Mouse (Mus musculus) cerebellum, postnatal 4 days (tissue): ENCODE results near the gene Tent4b.

Experiments used
- DNase-seq, 2 experiments: peaks; one replicate each; pipeline ENCODE4 v3.0.0; 2022; ENCODE audit warnings: low spot score in 2 of 2, mixed read lengths in 1 of 2

Tent4b gene

DNA sequence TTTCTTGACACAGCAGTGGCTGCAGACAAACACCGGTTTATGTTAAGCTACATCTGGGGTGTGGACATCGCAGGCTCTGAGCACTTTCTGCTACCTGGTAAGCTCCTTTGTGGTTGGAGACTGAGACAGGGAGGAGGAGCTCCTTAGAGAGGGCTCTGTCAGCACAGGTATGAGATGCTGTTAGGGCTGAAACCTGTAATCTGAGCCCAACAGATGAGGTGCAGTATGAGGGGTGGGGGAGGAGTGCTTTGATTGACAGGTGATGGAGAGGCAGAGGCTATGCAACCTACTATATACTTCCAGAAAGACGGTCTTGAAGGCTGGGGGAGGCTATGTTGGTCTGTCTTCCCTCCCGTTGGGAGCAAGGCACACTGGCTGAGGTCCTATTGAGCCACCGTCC lies 80.2 kb downstream of the Tent4b start:
- no peak for DNase-seq

DNA sequence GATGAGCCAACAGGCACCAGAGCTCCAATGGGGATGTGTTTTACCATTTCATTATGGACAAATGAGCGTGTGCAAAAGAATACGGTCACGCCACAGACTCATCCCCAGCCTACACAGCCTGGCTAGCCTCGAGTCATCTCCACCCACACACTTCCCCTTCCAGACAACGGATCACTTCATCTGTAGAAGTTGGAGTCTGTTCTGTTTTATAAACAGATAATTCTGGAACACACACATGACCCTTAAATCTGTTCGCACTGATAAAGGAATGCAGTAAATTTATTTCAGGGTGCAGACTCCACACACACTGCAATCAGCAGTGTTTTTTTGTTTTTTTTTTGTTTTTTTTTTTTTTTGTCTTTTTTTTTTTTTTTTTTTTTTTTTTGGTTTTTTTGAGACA lies 80.7 kb downstream of the Tent4b start:
- no peak for DNase-seq

DNA sequence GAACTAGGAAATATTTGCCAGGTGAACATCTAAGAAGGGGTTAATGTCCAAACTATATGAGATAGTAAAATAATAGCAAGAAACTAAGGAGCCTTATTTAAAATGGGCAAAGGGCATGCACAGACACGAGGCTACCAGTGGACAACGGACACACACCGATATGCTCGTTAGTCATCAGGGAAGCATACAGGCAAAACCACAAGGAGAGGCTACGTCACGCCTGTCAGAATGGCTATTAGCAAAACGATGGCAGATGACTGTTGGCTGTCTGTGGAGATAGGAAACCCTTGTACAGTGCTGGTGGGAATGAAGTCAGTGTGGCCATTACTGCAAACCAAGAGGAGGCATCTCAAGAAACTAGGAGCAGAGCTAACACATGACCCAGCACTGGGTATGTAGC lies 81.9 kb downstream of the Tent4b start:
- DNase-seq, result no peak

DNA sequence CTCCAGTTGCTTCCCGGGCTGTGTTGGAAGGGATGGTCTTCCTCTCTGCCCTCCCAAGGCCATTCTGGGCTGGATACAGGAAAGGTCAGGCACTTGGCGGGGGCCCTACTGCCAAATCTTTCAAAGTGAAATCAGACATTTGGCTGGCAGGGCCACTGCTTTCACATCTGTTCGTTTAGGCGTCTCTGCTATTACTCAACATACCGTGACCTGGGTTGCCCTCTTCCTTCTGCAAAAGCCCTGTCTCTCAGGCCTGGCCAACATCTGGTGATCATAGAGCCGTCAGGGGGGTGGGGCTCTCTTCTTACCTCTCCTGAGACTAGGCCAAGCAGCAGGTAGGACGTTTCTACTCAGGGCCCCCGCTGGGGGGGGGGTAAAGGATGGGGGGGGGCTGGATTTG lies 83.7 kb downstream of the Tent4b start:
- DNase-seq, result no peak

DNA sequence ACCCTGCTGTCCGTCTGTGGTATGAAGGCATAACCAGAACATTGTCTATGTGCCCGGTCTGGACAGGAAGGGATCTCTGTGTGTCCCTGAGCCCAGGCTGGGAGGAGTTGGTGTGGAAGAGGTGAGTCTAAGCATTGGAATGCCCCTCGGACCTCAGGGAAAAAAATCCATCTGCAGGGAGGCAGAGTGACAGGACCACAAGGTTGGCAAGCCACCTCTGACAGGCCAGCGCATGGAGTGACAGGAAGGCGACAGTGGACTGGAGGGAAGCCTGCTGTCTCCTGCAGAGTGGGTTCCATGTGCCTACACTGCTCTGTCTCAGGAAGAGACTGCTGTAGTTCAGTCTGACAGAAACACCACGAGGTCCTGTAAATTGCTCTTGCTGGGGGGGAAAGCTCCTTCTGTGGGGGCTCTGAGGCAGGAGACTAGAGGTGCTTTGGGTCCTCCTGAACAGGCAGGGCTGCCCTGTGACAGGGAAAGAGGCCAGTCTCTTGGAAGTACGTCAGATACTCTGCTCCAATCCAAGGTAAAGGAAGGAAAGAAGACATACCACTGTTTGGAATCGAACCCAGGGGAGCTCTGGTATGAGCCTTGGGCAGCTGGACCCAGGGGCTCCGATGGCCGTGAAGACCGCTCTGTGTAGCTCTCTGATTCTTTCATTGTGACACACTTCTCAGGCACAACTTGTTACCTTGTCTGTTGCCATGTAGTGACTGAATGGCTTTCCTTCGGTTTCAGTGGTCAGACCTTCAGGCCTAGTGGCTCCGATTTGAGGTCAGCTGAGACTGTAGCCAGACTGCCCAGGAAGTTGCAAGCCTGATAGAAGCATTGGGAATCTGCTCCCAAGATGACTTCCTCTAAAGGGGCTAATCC lies 84.5 kb downstream of the Tent4b start:
- no peak for DNase-seq

DNA sequence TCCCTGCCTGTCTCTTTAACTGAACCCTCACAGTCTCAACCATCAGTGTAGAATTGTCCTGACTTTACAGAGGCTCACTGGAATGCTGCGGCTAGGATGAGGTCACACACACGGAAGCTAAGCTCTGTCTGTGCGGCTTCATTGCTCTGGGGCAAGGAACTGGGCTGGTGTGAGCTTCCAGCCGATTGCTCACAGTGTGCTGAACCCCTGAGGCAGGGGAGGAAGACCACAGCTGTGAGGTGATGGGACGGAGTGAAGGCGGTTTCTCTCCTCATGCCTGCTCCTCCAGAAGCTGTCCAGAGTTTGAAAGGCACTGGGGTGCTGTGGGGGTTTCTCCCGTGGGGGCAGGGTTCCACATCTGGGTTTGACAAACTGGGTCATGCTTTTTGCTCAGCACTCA lies 85.7 kb downstream of the Tent4b start:
- DNase-seq, result no peak

DNA sequence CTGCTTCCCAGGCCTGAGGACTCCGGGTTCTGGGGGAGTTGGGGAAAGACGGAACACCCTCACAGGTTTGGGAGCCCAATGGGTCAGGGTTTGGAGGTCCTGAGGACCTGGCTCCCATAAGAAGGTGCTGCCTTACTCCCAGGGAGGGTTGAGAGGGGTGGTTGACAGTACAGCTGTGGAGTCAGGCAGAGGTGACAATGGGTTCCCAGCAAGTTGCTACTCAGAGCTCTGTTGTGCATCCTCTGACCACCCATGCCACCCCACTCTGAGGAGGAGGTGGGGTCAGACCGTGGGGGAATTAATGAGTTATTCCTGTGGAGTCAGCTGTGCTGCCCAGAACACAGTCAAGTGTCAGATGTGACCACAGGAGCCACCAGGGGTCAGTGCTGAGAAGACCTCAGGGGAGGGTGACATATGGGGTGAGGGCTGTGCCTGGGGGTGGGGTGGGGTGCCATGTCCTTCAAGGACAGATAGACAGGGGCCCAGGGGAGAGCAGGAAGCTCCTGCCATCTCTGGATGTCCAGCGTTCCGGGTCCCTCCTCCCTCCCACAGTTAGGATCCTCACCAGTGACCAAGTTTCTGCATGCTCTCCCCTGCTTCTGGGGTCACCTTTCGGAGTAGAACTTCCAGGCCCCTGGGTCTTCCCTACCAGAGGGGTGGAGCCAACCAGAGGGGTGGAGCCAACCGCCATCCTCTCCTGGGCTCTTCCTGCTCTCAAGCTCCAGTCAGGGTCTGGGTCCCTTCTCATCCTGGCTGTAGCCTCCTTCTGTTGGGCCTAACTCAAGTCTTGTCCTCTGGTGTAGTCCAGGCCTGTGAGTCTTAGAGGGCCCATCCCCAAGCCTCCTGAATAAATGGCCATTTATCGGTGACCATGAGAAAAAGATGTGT lies 86.7 kb downstream of the Tent4b start:
- DNase-seq, result no peak

DNA sequence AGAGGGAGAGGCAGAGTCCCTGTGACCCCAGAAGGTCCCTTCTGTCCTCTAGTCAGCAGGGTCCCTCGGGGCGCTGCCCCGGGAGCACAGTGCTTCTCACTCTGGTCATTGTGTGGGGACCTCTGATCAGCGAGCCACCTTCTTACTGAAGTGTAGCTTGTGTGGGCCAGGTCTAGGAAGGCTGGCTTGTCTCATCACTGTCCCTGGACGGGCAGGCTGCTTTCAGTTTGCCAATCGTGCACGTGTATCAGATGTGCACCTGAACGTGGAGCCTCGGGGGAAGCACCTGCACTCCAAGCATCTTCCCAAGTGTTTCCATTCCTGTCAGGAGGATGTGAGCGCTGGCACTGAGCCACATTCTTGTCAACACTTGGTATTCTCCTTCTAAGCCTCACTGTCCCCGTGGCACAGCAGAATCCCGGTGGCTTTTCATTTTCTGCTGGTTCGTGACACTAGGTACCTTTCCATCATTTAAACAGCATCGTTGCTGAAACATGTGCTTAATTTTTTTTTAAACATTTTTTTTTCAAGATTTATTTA lies 87.5 kb downstream of the Tent4b start:
- no peak for DNase-seq

DNA sequence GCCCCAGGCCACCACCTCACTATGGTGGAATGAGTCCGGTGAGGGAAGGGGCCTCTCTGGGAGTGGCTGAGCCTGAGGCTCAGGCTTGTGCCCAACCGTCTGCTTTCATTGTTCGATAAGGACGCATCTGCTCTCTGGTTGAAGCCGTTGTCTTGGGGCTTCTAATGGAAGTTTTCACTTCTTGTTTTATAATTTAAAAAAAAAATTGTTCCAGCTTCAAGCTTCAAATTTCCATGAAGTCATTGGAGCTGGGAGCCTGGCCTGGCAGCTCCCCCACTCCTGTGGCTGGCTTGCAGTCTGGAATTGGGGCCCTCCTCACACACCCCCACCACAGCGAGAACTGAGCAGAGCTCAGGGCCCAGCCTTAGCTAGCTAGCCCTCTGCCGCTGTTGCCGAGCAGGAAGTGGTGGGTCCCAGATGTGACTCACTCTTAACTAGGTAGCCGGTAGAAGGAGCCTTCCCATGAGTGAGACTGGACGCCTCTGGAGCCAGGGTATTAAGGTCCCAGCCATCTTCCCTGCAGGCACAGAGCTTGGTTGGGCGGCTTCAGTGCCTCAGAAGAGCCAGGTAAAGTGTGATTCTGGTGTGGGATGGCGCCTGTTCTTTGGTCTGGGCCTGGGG lies 89.7 kb downstream of the Tent4b start:
- DNase-seq, result no peak

DNA sequence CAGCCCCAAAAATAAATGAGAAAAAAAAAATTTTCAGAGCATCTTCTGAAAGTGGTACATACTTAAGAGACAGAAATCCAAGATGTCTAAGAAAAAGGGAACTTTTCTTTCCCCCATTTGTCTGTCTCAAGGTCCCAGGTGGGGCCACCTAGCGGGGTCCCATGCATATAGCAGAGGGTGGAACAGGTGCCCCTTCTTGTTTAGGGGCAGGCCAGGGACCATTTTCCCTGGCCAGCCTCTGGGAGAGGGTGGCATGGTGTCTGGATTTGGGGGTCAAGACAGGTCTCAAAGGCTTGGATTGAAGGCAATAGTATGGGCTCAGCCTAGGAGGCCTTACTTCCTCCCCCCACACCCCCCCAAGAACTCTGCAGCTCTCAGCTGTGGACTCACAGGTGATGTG lies 90.9 kb downstream of the Tent4b start:
- DNase-seq, result no peak

DNA sequence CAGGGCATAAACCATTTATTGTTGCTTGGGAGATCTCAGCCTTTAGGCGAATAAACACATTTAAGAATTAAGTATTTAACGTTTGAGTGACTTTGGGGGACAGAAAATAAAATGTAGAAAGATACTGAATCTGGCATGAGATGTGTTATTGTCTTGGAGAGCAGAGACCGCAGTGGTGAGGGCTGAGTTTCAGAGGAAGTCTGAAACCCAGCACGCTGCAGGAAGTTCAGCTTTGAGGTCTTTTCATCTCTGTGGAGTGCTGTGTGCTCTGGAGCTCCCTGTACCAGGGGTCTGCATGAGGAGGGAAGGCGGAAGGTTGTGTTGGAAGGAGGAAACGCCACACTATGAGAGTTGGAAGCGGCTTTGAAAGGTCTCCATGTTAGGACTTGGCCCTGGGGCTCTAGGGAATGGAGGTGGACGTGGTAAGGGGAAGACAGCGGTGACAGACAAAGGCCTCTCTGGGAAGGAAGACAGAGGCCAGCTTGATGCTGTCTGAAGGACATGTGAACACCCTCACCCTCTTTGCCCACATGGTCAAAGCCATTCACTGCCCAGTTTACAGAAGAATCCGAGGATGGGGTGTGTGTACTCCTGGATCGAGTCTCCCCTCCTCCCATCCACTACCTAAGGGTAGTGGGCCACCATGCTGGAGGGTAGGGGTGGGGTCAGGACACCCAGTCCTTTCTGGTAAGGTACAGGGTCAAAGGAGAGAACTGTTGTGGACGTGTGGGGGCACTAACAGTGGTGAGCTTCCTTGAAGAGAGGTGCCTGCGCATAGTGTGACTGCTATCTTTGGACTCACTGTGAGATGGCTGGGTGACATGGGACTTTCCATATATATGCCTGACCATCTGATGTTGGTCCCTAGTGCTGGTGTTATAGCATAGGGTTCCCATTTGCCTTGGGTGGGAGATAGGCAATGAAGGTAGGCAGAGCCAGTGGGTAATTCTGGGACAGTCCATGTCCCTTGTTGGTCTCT lies 91.6 kb downstream of the Tent4b start:
- DNase-seq, result no peak

DNA sequence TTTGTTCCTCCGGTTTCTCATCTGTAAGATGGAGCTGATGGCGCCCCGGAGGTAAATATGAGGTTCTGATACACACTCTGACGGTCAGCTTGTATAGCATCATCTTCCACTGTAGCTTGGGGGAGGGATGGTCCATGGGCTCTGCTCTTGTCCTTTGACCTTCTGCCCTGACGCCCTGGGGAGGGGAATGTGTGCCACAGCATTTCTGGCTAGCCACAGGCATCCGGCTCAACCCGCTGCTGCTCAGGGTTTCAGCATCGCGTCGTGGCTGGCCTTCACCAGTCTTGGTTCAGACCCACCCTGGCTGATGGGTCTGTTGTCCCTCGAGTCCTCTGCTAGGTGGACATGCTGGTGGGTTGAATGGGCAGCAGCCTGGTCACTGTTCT lies 92.3 kb downstream of the Tent4b start:
- DNase-seq, result no peak

DNA sequence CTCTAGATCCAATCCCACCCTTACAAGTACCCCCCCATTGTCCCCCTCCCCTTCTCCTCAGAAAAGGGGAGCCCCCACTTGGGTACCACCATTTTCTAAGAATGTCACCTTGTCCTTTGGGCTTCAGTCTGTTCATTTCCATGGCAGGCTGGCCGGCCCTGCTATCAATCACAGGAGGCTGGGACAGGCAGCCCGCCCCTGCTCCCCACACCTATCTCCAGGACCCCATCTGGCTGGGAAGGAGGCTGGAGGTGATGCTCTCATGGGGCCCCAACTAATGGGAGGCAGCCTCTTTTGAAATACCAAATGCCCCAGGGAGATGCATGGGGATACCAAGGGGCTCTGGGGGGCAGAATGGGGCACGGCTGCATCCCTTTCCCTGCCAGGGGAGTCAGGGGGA lies 93.9 kb downstream of the Tent4b start:
- no peak for DNase-seq

DNA sequence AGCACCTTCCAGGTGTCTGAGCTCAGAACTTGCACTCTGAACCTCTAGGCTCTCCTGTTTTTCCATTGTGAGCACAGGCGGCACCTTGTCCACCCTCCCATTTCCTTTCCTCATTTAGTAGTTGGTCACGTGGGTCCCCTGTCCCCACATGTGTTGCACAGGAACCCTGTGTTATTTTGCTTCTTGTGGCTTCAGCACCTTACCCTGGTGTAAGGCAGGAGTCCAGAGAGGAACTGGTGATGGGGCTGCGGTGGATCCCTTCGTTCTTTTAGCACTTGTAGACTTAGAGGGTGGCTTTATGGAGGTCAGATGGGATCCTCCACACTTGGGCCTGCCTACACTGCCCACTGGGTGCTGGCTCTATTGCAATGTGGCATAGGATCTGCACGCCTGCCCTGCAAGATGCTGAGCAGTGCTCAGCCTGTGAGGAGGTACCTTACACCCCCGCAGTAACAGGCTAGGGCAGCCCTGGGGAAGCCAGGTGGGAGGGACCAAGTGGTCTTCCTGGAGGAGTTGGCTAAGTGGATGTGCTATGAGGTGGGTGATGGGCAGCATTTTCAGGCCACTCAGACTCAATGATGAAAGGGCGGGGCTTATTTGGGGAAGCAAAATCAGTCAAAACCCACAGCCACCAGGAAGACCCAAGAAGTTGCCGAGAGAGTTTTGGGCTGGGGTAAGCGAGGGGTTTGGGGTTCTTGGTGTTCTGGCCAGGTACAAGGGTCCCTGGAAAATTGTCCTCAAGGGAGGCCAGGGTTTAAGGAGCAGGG lies 94.8 kb downstream of the Tent4b start:
- no peak for DNase-seq

DNA sequence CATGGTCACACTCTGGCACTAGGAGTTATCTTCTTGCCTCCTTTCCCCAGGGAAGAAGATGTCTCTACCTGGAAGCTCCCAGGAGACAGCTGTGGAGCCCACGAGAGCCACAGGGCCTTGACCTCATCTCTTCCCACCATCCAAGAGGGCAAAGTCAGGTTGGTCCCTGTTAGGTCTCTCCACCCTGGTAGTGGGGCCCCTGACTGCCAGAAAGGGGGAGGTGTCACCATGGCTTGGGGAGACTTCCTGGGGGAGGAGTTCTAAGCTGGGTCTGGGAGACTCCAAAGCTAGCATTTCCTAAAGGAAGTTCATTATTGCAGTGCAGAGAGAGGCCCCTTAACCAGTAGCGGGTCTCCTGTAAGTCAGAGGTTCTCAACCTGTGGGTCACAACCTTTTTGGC lies 96.0 kb downstream of the Tent4b start:
- no peak for DNase-seq

DNA sequence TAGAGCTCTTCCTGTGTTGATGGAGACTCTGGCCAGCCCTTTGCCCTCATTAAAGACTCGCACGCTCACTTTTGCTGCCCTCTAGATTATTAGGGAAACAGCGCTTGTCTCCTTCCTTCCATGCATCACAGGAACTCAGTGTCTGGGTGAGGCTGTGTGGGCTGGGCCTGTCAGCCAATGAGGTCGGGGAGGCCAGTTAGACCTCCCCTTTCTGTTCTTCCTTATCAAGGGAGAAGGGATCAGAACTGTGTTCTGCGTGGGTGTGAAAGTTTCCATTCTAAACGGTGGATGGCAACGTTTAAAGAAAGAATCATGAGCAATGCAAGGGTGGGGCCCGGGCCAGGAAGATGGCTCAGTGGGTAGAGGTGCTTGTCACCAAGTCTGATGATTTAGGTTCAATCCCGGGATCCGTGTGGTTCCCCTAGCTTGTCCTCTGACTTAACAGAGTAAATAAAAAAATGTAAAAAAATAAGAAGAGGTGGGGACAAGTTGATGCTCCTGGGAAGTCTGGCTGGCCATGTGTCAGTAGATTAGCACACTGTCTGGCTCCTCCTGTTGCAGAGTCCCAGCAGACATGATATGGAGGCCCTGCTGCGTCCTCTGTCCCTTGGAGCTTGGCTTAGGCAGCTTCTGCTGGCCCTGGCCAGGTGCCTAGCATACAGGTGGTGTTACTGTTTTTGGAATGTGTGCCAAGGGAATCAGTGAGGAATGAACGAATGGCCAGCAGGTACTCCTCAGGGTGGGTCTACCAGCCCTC lies 99.1 kb downstream of the Tent4b start:
- DNase-seq, result no peak

DNA sequence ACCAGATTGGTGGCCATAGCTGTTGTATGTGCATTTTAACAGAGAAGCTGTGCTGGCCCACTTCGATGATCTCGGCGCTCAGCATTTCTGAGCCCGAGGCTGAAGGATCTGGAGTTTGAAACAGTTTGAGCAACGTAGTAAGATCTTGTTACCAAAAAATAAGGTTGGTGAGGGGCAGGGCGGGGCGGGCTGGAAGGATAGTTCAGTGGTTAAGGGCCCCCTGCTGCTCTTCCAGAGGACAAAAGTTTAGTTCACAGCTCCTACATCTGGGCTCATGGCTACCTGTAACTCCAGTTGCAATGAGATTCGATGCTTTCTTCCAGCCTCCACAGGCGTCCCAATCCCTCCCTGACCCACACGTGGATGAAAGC lies 99.7 kb downstream of the Tent4b start:
- DNase-seq, result no peak

DNA sequence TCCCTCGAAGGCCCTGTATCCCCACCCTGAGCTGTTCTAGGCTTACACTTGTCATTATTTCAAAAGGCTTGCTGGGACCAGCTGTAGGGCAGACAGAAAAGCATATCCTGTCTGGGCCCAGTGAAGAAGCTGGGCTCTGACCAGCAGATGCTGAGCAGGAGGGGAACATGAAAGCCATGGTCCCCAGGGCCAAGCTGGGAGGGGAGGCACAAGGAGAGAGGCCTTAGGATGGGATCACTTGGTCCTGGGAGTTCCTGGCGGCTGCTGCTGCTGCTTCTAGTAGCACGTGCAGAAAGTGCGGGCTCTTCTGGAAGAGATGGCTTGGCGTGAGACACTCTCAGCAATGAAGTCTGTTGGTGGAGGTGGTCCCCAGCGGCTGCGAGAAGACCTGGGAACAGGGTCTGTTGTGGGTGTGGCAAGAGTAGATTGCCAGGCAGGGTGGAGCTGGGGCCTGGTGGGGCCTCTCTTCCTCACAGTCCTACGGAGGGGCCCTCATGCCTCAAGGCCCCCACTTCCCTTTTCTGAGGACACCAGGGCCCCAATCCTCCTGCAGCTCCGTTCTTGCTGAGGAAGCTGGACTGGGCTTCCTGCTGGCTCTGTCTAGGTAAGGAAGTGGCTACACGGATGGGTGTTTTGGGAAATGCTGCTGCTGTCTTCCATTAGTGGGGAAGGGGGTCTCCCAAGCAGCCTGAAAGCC lies 101.0 kb downstream of the Tent4b start:
- DNase-seq, result no peak
